Mouse (Mus musculus) gastrocnemius, adult 2 months (tissue): ENCODE measurements around the gene Gm10643. TPM values are rescaled to one million over a fixed set of nuclear protein-coding genes. Genes with fewer than 3 reads are reported as not detected.

Experiments
- DNase-seq: peaks from one replicate; pipeline ENCODE4 v3.0.0; 2022
- H3K27ac ChIP-seq: fragments of 200-600 bp; 2 replicates; pipeline ENCODE4 v1.8.1; 2022; ENCODE audit warnings: mild to moderate bottlenecking
- H3K4me3 ChIP-seq: fragments of 200-600 bp; 2 replicates; pipeline ENCODE4 v1.8.1; 2022; ENCODE audit warnings: mild to moderate bottlenecking, moderate library complexity
- CTCF ChIP-seq: fragments of 200-600 bp; IDR thresholded peaks from 2 replicates; pipeline ENCODE4 v1.8.1; 2022; ENCODE audit warnings: antibody characterized with exemption, mild to moderate bottlenecking, moderate library complexity
- intact Hi-C: fragments of 180-260 bp; cut with DNase I; formaldehyde crosslinking; loops from one replicate; pipeline ENCODE4 v1.15.1; 2025
- total RNA-seq, 2 experiments: library from RNA; stranded (reverse); gene quantifications; 2 replicates each; pipeline ENCODE4 v1.2.3; 2021

Gene Gm10643
- total RNA-seq, 2 experiments from 2014 or later = 0.84 to 1.2 TPM

- no peak for DNase-seq
- no peak overlapping the region for H3K4me3 ChIP-seq
- peak overlapping the region; percentile 85 for H3K27ac ChIP-seq
- intact Hi-C loops = loop anchor here (5.0 kb wide), 2 partner anchors 33 to 57 kb away; partner anchors contain the start of genes 2210011C24Rik and Dcaf15
- TF ChIP-seq CTCF = no peak
Measured at GRCm38 (mm10) chr8:84069169-84069568, 4.2 kb upstream of the Gm10643 start.

DNA sequence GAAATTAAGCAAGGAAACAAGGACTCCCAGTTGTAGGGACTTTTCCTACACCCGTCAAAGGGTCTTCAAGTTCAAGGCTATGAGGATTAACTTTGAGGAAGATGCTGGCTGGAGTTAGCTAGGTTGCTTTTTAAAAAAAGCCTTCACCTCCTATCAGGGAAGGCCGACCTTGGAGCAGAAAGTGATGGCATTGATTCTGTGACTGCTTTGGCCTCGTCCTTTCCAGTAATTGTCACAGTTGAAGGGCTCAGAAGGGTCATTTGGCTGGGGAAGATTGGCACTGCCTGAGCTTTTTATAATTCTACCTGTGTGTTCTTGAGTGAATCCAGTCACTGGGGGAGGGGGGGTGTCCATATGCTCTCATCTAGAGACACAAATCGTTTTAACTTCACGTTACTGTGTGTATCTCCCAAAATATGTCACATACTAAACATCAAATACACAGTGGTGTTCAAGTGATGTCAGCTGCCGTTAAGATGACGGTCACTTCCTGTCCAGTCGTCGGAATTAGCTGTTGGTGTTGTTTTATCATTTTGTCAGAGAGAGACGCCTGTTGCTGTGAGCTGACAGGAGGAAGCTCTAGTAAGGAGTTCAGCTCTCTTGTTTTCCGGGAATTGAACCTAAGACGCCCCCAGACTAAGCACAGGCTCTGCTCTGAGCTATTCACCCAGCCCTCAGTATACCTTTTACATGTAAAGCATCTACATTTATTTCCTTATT lies 3.5 kb upstream of the Gm10643 start:
- Histone ChIP-seq H3K27ac (peak overlapping the region; percentile 85), H3K4me3 (no peak overlapping the region)
- intact Hi-C loops = loop anchor here (5.0 kb wide), 2 partner anchors 34 to 56 kb away; partner anchors contain the start of genes 2210011C24Rik and Dcaf15
- DNase-seq = no peak
- no peak for TF ChIP-seq CTCF

GRCm38 (mm10) chr8:84067911-84068310 lies 3.0 kb upstream of the Gm10643 start:
- peak overlapping the region; percentile 91 for H3K4me3 ChIP-seq
- intact Hi-C loops = loop anchor here (5.0 kb wide), 2 partner anchors 34 to 56 kb away; partner anchors contain the start of genes 2210011C24Rik and Dcaf15
- no peak for DNase-seq
- no peak for TF ChIP-seq CTCF
- peak overlapping the region; percentile 95 for H3K27ac ChIP-seq

- intact Hi-C loops = loop anchor here (5.0 kb wide), 2 partner anchors 35 to 55 kb away; partner anchors contain the start of genes 2210011C24Rik and Dcaf15
Measured at GRCm38 (mm10) chr8:84067047-84067573, 2.2 kb upstream of the Gm10643 start.

GRCm38 (mm10) chr8:84066291-84066930 lies 1.5 kb upstream of the Gm10643 start, which contains the start of gene Rfx1:
Rfx1 (plus strand) TSS chr8:84066834.
- peak within 1 kb of the TSS; percentile 98 for H3K27ac ChIP-seq
- no peak for TF ChIP-seq CTCF
- DNase-seq = peak; percentile 99
- intact Hi-C loops = loop anchor here (5.0 kb wide), 2 partner anchors 36 to 54 kb away; partner anchors contain the start of genes 2210011C24Rik and Dcaf15
- H3K4me3 ChIP-seq = peak within 1 kb of the TSS; percentile 91

More at GRCm38 (mm10) chr8:84067047-84067573, 2.2 kb upstream of the Gm10643 start:
- peak overlapping the region; percentile 95 for H3K27ac ChIP-seq
- peak overlapping the region; percentile 91 for H3K4me3 ChIP-seq
- DNase-seq = peak; percentile 97
- no peak for TF ChIP-seq CTCF

DNA sequence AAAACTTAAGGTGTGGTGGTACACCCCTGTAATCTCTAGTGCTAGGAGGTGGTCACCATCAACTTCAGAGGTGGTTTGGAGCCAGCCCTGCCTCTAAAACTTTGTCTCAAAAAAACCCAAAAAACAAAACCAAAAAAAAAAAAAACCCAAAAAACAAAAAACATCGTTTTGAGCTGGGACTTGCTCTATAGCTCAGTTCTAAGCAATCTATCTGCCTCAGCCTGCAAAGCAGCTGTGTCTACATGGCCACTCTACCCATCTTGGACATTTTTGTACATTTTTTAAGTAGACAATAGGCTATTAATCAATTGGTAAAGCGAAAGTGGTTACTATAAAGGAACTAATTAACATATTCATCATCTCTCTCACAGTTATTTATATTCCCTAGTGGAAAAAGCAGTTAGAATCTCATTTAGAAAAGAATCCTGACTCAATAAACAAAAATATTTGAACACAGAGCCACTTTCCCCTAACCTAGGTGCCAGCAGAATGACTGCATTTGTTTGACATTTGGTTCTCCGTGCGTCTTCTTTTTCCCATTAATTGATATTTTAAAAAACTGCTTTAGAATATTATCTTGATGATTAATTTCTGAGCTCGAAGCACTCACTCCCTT lies 628 bp upstream of the Gm10643 start:
- Histone ChIP-seq H3K4me3 (peak overlapping the region; percentile 76), H3K27ac (peak overlapping the region; percentile 98)
- no peak for DNase-seq
- intact Hi-C loops = loop anchor here (5.0 kb wide), 2 partner anchors 37 to 53 kb away; partner anchors contain the start of genes 2210011C24Rik and Dcaf15
- no peak for TF ChIP-seq CTCF

GRCm38 (mm10) chr8:84063861-84064610 lies 901 bp downstream of the Gm10643 start:
- H3K27ac ChIP-seq = peak overlapping the region; percentile 38; the same call in 1 of the 2 replicates
- TF ChIP-seq CTCF = no peak
- no peak overlapping the region for H3K4me3 ChIP-seq
- intact Hi-C loops = no loop called here
- DNase-seq = no peak

DNA sequence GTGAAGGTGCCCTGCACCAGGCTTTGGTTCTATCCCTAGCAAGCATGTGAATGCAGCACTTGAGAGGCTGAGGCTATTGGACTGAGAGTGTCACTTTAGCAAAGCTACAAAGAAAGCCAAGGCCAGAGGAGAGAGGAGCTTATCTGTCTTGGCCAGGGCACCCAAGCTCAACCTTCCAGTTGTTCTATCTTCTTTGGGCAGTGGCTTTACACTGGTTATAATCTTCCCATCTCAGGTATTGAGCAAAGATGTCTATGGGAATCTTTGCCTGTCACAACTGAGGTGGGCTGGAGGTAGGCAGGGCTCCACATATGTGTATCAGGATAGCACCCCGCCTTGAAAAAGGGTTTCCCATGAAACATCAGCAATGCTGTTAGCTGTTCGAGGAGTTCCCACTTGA lies 4.7 kb downstream of the Gm10643 start:
- no peak for TF ChIP-seq CTCF
- intact Hi-C loops = no loop called here
- Histone ChIP-seq H3K27ac (no peak overlapping the region), H3K4me3 (no peak overlapping the region)
- DNase-seq = no peak

- TF ChIP-seq CTCF = no peak
- no peak for DNase-seq
- H3K27ac ChIP-seq = no peak overlapping the region
Measured at GRCm38 (mm10) chr8:84059226-84059625, 5.7 kb downstream of the Gm10643 start.

GRCm38 (mm10) chr8:84057827-84058226 lies 7.1 kb downstream of the Gm10643 start:
- intact Hi-C loops = no loop called here

More at GRCm38 (mm10) chr8:84059226-84059625, 5.7 kb downstream of the Gm10643 start:
- H3K4me3 ChIP-seq = no peak overlapping the region
- intact Hi-C loops = no loop called here

GRCm38 (mm10) chr8:84053229-84053628 lies 11.7 kb downstream of the Gm10643 start:
- no peak for TF ChIP-seq CTCF
- no peak for DNase-seq
- Histone ChIP-seq H3K27ac (no peak overlapping the region), H3K4me3 (no peak overlapping the region)
- intact Hi-C loops = no loop called here

More at GRCm38 (mm10) chr8:84057827-84058226, 7.1 kb downstream of the Gm10643 start:
- no peak for TF ChIP-seq CTCF
- DNase-seq = no peak
- H3K27ac ChIP-seq = no peak overlapping the region
- H3K4me3 ChIP-seq = no peak overlapping the region
